Mouse (Mus musculus): ENCODE data around the gene Mgam. TPM values are rescaled to one million over a fixed set of nuclear protein-coding genes. Genes with fewer than 3 reads are reported as not detected.
"Not testable (repeated sequence)": the region's sequence is repeated elsewhere in the genome, so short reads cannot be mapped to it uniquely, and the experiment has no call there.

Gene Mgam
- polyA plus RNA-seq, 1 experiment = 3.3 TPM

DNA sequence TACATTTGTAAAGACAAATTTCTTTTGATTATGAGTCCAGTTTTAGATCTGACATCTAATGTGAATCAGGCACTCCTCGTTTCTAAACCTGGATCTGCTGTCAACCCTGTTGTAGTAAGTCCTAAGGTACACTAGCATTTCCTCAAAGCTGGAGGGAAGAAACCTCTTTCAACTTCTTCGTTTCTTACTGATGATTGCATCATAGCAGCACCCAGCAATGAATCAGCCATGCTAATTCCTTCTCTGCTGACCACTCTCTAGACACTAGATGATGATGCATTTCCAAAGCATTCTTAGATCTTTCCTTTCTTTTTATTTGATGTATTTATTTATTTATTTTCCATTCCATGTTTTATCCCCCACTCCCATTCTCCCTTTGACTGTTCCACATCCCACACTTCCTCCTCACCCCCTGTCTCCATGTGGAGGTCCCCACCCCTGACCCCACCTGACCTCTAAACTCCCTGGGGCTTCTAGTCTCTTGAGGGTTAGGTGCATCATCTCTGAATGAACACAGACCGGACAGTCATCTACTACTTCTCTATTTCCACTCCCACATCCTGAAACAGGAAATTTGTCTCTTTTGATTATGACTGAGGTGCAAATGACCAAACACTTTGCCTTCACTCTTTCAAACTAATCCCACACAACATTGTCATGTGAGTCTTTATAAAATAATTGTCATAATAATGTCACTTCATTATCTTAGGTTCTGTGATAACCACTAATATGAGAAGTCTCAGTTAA lies 33.7 kb upstream of the Mgam start:
- Histone ChIP-seq H3K4me2 (ENCODE audit: low read depth) (peak overlapping the region; percentile 33), H3K27me3 (ENCODE audit: control insufficient read depth, insufficient read depth, insufficient read length) (no peaks in the 10 kb centered on the region), H3ac (ENCODE audit: control insufficient read depth, insufficient read length) (no peak overlapping the region), H3K36me3 (ENCODE audit: control insufficient read depth, insufficient read depth) (no peaks in the 10 kb centered on the region), H3K4me3 (no peak overlapping the region), H3K79me2 (ENCODE audit: control insufficient read depth, insufficient read depth) (no peaks in the 10 kb centered on the region)
- no peak for TF ChIP-seq POLR2AphosphoS2 (IDR thresholded peaks at IDR 0.05; ENCODE audit: insufficient read length, low read depth)
- TF ChIP-seq MYOD1 (IDR thresholded peaks at IDR 0.05; ENCODE audit: control insufficient read depth in 1 of 3, insufficient read length in 2 of 3, low read depth in 2 of 3) = no peak
- TF ChIP-seq REST (IDR thresholded peaks at IDR 0.05; ENCODE audit: insufficient read depth, insufficient read length) = no peak
- TF ChIP-seq CEBPB (IDR thresholded peaks at IDR 0.05; ENCODE audit: insufficient read depth, poor library complexity, severe bottlenecking) = peak; percentile 98

DNA sequence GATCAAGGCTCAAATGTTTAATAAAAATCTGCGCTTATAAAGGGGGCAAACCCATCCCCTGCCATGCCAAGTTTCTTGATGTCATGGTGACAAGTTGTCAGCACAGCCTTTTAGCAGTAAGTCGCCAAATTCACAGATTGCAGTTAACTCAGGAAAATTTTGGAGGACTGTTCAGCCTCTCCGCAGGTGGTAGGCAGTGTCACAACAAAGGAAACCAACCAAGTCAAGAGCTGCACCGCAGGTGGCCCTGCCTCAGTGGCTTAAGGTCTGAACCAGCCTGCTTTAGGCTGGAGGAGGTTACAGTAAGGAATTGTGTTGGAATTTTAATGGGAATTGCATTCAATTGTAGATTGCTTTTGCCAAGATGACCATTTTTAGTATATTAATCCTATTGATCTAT lies 30.1 kb upstream of the Mgam start:
- H3K4me3 ChIP-seq; H3K27me3 ChIP-seq (ENCODE audit: control insufficient read depth, insufficient read depth, insufficient read length); H3ac ChIP-seq (ENCODE audit: control insufficient read depth, insufficient read length); H3K79me2 ChIP-seq (ENCODE audit: control insufficient read depth, insufficient read depth); H3K4me2 ChIP-seq (ENCODE audit: low read depth); H3K36me3 ChIP-seq (ENCODE audit: control insufficient read depth, insufficient read depth): not testable (repeated sequence)

DNA sequence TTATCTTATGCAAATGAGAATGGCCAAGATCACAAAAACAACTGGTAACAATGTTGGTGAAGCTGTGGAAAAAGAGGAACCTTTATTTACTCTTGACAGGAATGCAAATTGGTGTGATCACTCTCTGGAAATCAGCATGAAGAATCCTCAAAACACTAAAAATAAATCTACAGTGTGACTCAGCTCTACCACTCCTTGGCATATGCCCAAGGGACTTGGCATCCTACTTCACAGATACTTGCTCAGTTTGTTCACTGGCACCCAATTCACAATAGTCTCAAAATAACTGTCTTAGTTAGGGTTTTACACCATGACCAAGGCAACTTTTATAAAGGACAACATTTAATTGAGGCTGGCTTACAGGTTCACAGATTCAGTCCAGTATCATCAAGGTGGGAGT lies 21.2 kb upstream of the Mgam start:
- Histone ChIP-seq H3K36me3 (ENCODE audit: control insufficient read depth, insufficient read depth) (no peaks in the 10 kb centered on the region), H3K27me3 (ENCODE audit: control insufficient read depth, insufficient read depth, insufficient read length) (no peaks in the 10 kb centered on the region), H3K79me2 (ENCODE audit: control insufficient read depth, insufficient read depth) (no peaks in the 10 kb centered on the region), H3ac (ENCODE audit: control insufficient read depth, insufficient read length) (no peak overlapping the region), H3K4me3 (no peak overlapping the region), H3K4me2 (ENCODE audit: low read depth) (no peak overlapping the region)
- TF ChIP-seq E2F4 (IDR thresholded peaks at IDR 0.05; ENCODE audit: insufficient read depth) (no peak), TCF3 (IDR thresholded peaks at IDR 0.05; ENCODE audit: insufficient read length, low read depth) (no peak), SRF (IDR thresholded peaks at IDR 0.05; ENCODE audit: control insufficient read depth, insufficient read length, low read depth) (no peak), REST (IDR thresholded peaks at IDR 0.05; ENCODE audit: insufficient read depth, insufficient read length) (no peak)

DNA sequence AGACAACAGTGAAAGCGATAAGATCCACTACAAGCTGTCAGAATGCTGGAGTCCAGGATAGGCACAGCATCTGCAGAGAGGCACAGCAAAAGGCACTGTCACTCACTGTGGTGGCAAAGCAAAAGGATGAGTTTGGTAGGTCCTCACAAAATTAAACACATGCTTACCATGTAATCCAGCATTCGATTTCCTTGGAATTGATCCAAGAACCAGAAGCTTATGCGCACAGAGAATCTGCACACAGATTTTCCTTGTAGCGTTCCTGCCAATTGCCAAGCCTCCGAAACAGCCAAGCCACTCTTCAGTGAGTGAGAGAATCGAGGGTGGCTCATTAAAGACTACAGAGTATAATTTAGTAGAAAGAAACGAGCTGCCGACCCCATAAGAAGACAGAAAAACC lies 18.4 kb upstream of the Mgam start:
- no peaks in the 10 kb centered on the region for H3K36me3 ChIP-seq (ENCODE audit: control insufficient read depth, insufficient read depth)
- H3K4me3 ChIP-seq = no peak overlapping the region
- H3K27me3 ChIP-seq (ENCODE audit: control insufficient read depth, insufficient read depth, insufficient read length) = no peaks in the 10 kb centered on the region
- TF ChIP-seq MYOD1 (IDR thresholded peaks at IDR 0.05; ENCODE audit: control insufficient read depth in 1 of 3, insufficient read length in 2 of 3, low read depth in 2 of 3) (no peak), REST (IDR thresholded peaks at IDR 0.05; ENCODE audit: insufficient read depth, insufficient read length) (no peak), MAX (IDR thresholded peaks at IDR 0.05; ENCODE audit: low read depth) (no peak), E2F4 (IDR thresholded peaks at IDR 0.05; ENCODE audit: insufficient read depth) (no peak), USF1 (IDR thresholded peaks at IDR 0.05; ENCODE audit: low read depth) (no peak), POLR2AphosphoS2 (IDR thresholded peaks at IDR 0.05; ENCODE audit: insufficient read length, low read depth) (no peak), TCF12 (IDR thresholded peaks at IDR 0.05; ENCODE audit: insufficient read depth, poor library complexity, severe bottlenecking) (no peak), SRF (IDR thresholded peaks at IDR 0.05; ENCODE audit: control insufficient read depth, insufficient read length, low read depth) (no peak), POLR2A (IDR thresholded peaks at IDR 0.05; ENCODE audit: insufficient read length, low read depth) (no peak), MYOG (IDR thresholded peaks at IDR 0.05; ENCODE audit: control insufficient read depth in 1 of 3, insufficient read depth in 1 of 3, insufficient read length in 2 of 3, low read depth in 2 of 3) (no peak), TCF3 (IDR thresholded peaks at IDR 0.05; ENCODE audit: insufficient read length, low read depth) (no peak), CEBPB (IDR thresholded peaks at IDR 0.05; ENCODE audit: insufficient read depth, poor library complexity, severe bottlenecking) (no peak)
- no peaks in the 10 kb centered on the region for H3K79me2 ChIP-seq (ENCODE audit: control insufficient read depth, insufficient read depth)
- no peak overlapping the region for H3K4me2 ChIP-seq (ENCODE audit: low read depth)
- no peak overlapping the region for H3ac ChIP-seq (ENCODE audit: control insufficient read depth, insufficient read length)

DNA sequence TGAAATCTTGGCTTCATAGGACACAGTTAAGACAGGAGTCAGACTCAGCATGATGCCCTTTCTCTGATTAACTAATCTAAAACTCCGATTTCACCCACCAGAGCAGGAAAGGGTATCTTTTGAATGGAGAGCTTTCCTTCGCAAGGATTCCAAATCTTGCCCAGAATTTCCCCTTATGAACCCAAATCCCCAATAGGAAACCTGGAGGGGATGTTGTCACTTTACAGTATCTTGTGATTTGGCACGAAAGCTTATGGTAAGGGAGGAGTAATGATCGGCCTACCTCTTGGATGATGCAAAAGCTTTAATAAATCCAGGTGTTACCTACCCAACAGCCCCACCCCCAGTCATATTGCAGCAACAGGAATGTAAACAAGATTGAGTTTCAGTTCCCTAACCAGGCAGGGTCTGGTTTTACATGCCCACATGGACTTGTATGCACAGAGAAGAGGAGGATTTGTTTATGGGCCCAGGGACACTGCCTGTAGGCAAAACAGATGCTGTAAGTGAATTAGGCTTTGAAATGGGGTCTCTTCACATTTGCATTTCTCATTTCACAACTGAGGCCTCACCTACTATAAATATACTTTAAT lies 15.3 kb upstream of the Mgam start, which contains the start of gene Tas2r138:
Gene Tas2r138 (minus strand): TSS at position 51 of the 593 bp plus-strand sequence.
- no peak for TF ChIP-seq MYOD1 (IDR thresholded peaks at IDR 0.05; ENCODE audit: control insufficient read depth in 1 of 3, insufficient read length in 2 of 3, low read depth in 2 of 3)
- no peak for TF ChIP-seq POLR2A (IDR thresholded peaks at IDR 0.05; ENCODE audit: insufficient read length, low read depth)
- no peak for TF ChIP-seq MAX (IDR thresholded peaks at IDR 0.05; ENCODE audit: low read depth)
- no peak for TF ChIP-seq USF1 (IDR thresholded peaks at IDR 0.05; ENCODE audit: low read depth)
- no peak for TF ChIP-seq TCF12 (IDR thresholded peaks at IDR 0.05; ENCODE audit: insufficient read depth, poor library complexity, severe bottlenecking)
- TF ChIP-seq E2F4 (IDR thresholded peaks at IDR 0.05; ENCODE audit: insufficient read depth) = no peak
- no peak for TF ChIP-seq POLR2AphosphoS2 (IDR thresholded peaks at IDR 0.05; ENCODE audit: insufficient read length, low read depth)
- TF ChIP-seq SRF (IDR thresholded peaks at IDR 0.05; ENCODE audit: control insufficient read depth, insufficient read length, low read depth) = no peak
- no peak for TF ChIP-seq REST (IDR thresholded peaks at IDR 0.05; ENCODE audit: insufficient read depth, insufficient read length)
- TF ChIP-seq TCF3 (IDR thresholded peaks at IDR 0.05; ENCODE audit: insufficient read length, low read depth) = no peak
- TF ChIP-seq CEBPB (IDR thresholded peaks at IDR 0.05; ENCODE audit: insufficient read depth, poor library complexity, severe bottlenecking) = no peak
- TF ChIP-seq MYOG (IDR thresholded peaks at IDR 0.05; ENCODE audit: control insufficient read depth in 1 of 3, insufficient read depth in 1 of 3, insufficient read length in 2 of 3, low read depth in 2 of 3) = no peak
- H3K27me3 ChIP-seq (ENCODE audit: control insufficient read depth, insufficient read depth, insufficient read length) = no peaks in the 10 kb centered on the region
- H3K4me2 ChIP-seq (ENCODE audit: low read depth) = no peak within 1 kb of the TSS
- no peaks in the 10 kb centered on the region for H3K79me2 ChIP-seq (ENCODE audit: control insufficient read depth, insufficient read depth)
- H3ac ChIP-seq (ENCODE audit: control insufficient read depth, insufficient read length) = no peak within 1 kb of the TSS
- no peak within 1 kb of the TSS for H3K4me3 ChIP-seq
- no peaks in the 10 kb centered on the region for H3K36me3 ChIP-seq (ENCODE audit: control insufficient read depth, insufficient read depth)

Measured in myocyte (in vitro differentiated cells).